Mouse (Mus musculus) layer of hippocampus, postnatal 36 days (tissue): Measurements from ENCODE around the gene Pcdh17. TPM values are rescaled to one million over a fixed set of nuclear protein-coding genes. Genes with fewer than 3 reads are reported as not detected.
A peak's percentile ranks its signal among the peaks of the same experiment; 100 is the strongest.

Experiments used
- DNase-seq, 2 experiments: peaks; one replicate each; pipeline ENCODE4 v3.0.0; 2022
- total RNA-seq, 2 experiments: library from RNA; stranded (reverse); gene quantifications; 2 replicates each; pipeline ENCODE4 v1.2.3; 2021

Gene Pcdh17
- total RNA-seq, 2 experiments from 2014 or later, result 41.5 to 44.8 TPM

- DNase-seq, result no peak
Observed at GRCm38 (mm10) chr14:84480546-84480945, 37.2 kb downstream of the Pcdh17 start.

DNA sequence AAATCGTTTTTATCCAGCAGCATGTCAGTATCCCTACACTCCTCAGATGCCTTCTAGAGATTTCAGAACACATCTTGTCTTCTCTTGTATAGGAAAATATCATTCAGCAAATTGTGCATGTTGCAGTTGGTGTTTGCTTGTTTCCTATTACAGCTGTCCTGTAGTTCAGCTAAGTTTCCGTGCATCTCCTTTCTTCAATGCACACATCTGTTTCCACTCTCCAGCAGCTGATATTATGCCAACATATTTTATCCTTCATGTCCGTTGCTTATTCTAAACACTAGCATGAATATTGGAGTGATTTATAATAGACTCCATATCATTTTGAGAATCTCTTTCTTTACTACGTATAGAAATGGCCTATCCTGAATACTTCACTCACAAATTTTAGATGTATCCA is 41.0 kb downstream of the Pcdh17 start:
- no peak for DNase-seq

DNA sequence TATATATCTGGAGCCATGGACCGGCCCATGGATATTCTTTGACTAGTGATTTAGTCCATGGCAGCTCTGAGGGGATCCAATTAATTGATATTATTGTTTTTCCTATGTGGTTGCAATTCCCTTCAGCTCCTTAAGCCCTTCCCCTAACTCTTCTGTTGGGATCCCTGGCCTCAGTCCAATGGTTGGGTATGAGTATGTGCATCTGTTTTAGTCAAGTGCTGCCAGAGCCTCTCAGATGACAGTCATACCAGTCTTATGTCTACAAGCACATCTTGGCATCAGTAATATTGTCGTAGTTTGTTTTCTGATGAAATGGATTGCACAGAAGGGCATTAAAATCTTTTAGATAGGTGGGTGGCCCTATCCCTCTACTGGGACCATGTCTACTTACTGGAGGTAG is 67.6 kb downstream of the Pcdh17 start:
- DNase-seq, result no peak

DNA sequence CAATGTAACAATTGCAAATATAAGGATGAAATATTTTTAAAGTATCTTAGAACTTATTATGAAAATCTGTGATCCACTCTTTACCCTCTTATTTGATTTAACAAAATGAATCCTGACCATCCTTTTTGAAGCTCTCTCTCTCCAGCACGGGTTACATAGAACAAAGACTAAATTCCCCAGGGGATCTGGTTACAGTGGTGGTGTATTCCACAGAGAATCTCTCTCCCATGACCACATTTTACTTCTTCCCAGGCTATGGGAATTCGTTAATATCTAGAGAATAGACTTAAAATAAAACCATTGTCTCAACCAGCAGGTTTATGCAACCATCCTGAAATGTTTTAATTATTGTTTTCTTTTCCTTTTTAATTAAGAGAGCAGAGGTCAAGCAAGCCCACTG is 89.0 kb downstream of the Pcdh17 start:
- no peak for DNase-seq

DNA sequence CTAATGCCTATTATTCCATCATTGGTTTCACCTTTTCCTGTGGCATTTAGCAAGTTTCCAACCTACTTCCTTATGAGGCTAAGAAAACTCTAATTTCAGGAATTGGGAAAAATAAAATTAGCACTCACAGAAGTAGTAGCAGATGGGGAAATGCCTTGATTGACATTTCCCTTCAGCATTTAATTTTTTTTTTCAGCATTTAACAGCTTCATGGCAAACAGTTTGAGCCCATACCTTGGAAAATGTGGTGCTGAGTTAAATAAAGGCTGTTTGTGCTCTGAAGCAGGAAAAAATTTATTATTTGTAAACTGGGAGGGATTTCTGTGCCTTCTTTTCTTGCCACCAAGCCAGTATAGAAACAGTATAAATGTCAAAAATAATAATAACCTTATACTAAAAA is 91.9 kb downstream of the Pcdh17 start:
- DNase-seq, result no peak

DNA sequence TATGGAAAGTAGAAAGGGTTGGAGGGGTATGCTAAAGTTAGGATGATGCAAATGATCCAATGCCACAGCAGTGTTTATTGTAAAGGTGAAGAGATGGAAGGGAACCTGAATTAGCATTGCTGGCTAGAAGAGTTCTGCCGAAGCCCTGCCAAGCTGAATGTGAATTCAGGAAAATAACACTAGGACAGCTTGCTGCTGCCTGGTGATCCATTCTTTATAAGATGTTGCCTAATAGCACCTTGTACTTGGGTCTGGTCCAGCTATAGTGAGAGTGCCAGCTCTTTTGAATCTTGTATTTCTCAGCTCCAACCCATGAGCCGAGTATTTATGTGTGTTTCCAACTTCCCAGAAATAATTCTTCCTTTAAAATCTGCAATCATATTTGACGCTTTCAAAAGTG is 98.5 kb downstream of the Pcdh17 start:
- no peak for DNase-seq

GRCm38 (mm10) chr14:84545968-84546367 is 102.6 kb downstream of the Pcdh17 start:
- no peak for DNase-seq

DNA sequence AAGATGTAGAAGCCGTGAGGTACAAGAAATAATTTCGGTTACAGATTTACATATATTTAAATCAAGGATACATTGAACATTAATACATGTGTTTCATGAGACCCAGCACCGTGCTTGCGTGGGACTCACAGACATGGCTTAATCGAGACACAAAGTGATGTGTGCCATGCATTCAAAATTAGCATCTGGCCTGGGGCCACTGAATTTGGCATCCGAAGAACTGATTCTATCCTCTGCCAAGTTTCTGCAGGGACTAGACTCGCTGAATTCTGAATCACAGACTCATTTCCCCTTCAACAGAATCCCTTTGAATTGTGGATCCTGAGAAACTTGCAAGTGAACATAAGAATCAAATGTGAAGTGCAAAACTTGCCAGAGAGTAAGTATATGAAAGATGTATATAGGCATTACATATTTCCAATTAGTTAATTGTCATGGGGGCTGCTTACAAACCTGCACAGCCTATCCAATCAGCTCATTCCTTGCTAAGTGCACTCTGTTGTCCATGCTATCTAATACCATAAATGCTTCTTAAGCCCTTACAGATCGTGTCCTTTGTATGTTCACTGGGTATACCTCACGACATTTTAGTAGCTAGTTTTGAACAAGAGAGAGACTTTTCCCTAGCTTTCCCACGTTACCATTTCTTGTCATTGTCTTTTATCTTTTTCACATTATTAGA is 104.3 kb downstream of the Pcdh17 start:
- DNase-seq, result peak; percentile 75 to 78

- DNase-seq, result no peak
Observed at GRCm38 (mm10) chr14:84551546-84551945, 108.2 kb downstream of the Pcdh17 start.

GRCm38 (mm10) chr14:84571071-84571470 is 127.7 kb downstream of the Pcdh17 start:
- DNase-seq, result no peak
